Mouse (Mus musculus): ENCODE data around the gene Slc4a11. TPM values are rescaled to one million over a fixed set of nuclear protein-coding genes. Genes with fewer than 3 reads are reported as not detected.

Gene Slc4a11
- 1.1 and 1.4 TPM in 2 replicates for polyA plus RNA-seq (2016; fragmentation: Nextera tagmentation; extraction: Ambion mirVana)

GRCm38 (mm10) chr2:130697153-130697810 lies at the start of gene Slc4a11:
Gene Slc4a11 (minus strand): TSS chr2:130697519.
- peaks cover 5% of the 10 kb centered on the region; the same call in 1 of the 2 replicates for H3K4me1 ChIP-seq (replicated peaks)
- peak within 1 kb of the TSS; percentile 98 for H3K4me2 ChIP-seq
- H3K9ac ChIP-seq (replicated peaks): peak within 1 kb of the TSS; percentile 59
- peak within 1 kb of the TSS; percentile 63 for H3K4me3 ChIP-seq (replicated peaks)
- H3K27me3 ChIP-seq: peaks cover 66% of the 10 kb centered on the region
- under 1% methylated on average over 65 of the region's 65 CpGs for WGBS
- H3K36me3 ChIP-seq: no peaks in the 10 kb centered on the region
- H3K9me3 ChIP-seq: no peaks in the 10 kb centered on the region
- H3K27ac ChIP-seq: no peak within 1 kb of the TSS
- peak; percentile 80; the same call in 1 of the 2 replicates for ATAC-seq (ENCODE audit: insufficient number of reproducible peaks, insufficient read depth, low FRiP score, low TSS enrichment, low read depth)

- no peak overlapping the region for H3K4me2 ChIP-seq
- no peaks in the 10 kb centered on the region for H3K27me3 ChIP-seq
- no peak overlapping the region for H3K9ac ChIP-seq (replicated peaks)
- H3K27ac ChIP-seq: no peak overlapping the region
- no peak overlapping the region for H3K4me3 ChIP-seq (replicated peaks)
- 0 out of 2 replicates have a peak, but pooled peaks cover 5% of the 10 kb centered on the region for H3K9me3 ChIP-seq
- ATAC-seq (ENCODE audit: insufficient number of reproducible peaks, insufficient read depth, low FRiP score, low TSS enrichment, low read depth): no peak
- H3K4me1 ChIP-seq (replicated peaks): no peaks in the 10 kb centered on the region
- 87% methylated on average over 1 of the region's 1 CpGs for WGBS
- H3K36me3 ChIP-seq: peaks cover 96% of the 10 kb centered on the region
These were observed 46.3 kb upstream of the Slc4a11 start for GRCm38 (mm10) chr2:130743576-130743975.

- H3K9ac ChIP-seq (replicated peaks): no peak overlapping the region
- no peaks in the 10 kb centered on the region for H3K4me1 ChIP-seq (replicated peaks)
- H3K9me3 ChIP-seq: 0 out of 2 replicates have a peak, but pooled peaks cover 5% of the 10 kb centered on the region
- H3K36me3 ChIP-seq: peaks cover 98% of the 10 kb centered on the region
- no peak overlapping the region for H3K4me2 ChIP-seq
- no peak overlapping the region for H3K4me3 ChIP-seq (replicated peaks)
- no peak for ATAC-seq (ENCODE audit: insufficient number of reproducible peaks, insufficient read depth, low FRiP score, low TSS enrichment, low read depth)
- WGBS: 69% methylated on average over 4 of the region's 4 CpGs
- no peak overlapping the region for H3K27ac ChIP-seq
- no peaks in the 10 kb centered on the region for H3K27me3 ChIP-seq
These were observed 42.8 kb upstream of the Slc4a11 start for GRCm38 (mm10) chr2:130740096-130740495.

DNA sequence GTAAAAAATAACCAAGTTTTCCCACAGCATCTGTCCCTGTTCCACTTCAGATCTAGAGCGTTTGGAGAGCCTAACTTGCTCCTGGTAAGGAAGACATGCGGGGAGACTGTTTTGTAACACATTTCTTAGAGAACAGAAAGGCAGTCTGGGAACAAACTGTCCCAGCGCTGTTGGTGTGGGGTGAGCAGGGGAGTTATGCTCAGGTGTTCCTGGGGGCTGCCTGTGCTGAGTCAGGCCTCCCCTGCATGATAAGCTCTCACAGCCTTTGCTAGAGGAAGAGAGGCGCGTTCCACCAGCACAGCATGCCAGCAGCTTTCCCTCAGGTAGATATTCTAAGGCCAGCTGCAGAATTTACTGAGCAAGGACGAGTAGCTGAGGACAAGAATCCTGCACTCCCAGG lies 40.7 kb upstream of the Slc4a11 start:
- Histone ChIP-seq H3K27me3 (no peaks in the 10 kb centered on the region), H3K9ac (replicated peaks) (no peak overlapping the region), H3K36me3 (peaks cover 98% of the 10 kb centered on the region), H3K9me3 (no peaks in the 10 kb centered on the region), H3K27ac (no peak overlapping the region), H3K4me2 (no peak overlapping the region), H3K4me3 (replicated peaks) (no peak overlapping the region), H3K4me1 (replicated peaks) (no peaks in the 10 kb centered on the region)
- 81% methylated on average over 6 of the region's 6 CpGs for WGBS
- ATAC-seq (ENCODE audit: insufficient number of reproducible peaks, insufficient read depth, low FRiP score, low TSS enrichment, low read depth): no peak

GRCm38 (mm10) chr2:130735281-130735680 lies 38.0 kb upstream of the Slc4a11 start:
- WGBS: 80% methylated on average over 5 of the region's 5 CpGs
- Histone ChIP-seq H3K27ac (no peak overlapping the region), H3K4me2 (no peak overlapping the region), H3K9me3 (no peaks in the 10 kb centered on the region), H3K27me3 (no peaks in the 10 kb centered on the region), H3K9ac (replicated peaks) (no peak overlapping the region), H3K4me1 (replicated peaks) (no peaks in the 10 kb centered on the region), H3K4me3 (replicated peaks) (no peak overlapping the region), H3K36me3 (peaks cover 95% of the 10 kb centered on the region)
- no peak for ATAC-seq (ENCODE audit: insufficient number of reproducible peaks, insufficient read depth, low FRiP score, low TSS enrichment, low read depth)

- H3K9ac ChIP-seq (replicated peaks): no peak overlapping the region
- H3K4me2 ChIP-seq: no peak overlapping the region
- no peak overlapping the region for H3K4me3 ChIP-seq (replicated peaks)
- WGBS: 91% methylated on average over 2 of the region's 3 CpGs
- no peaks in the 10 kb centered on the region for H3K4me1 ChIP-seq (replicated peaks)
- peaks cover 95% of the 10 kb centered on the region for H3K36me3 ChIP-seq
- H3K27ac ChIP-seq: no peak overlapping the region
- no peaks in the 10 kb centered on the region for H3K27me3 ChIP-seq
- H3K9me3 ChIP-seq: no peaks in the 10 kb centered on the region
- ATAC-seq (ENCODE audit: insufficient number of reproducible peaks, insufficient read depth, low FRiP score, low TSS enrichment, low read depth): no peak
These were observed 36.1 kb upstream of the Slc4a11 start for GRCm38 (mm10) chr2:130733444-130733843.

- Histone ChIP-seq H3K27ac (no peak overlapping the region), H3K4me3 (replicated peaks) (no peak overlapping the region), H3K36me3 (peaks cover 95% of the 10 kb centered on the region), H3K4me1 (replicated peaks) (no peaks in the 10 kb centered on the region), H3K4me2 (no peak overlapping the region), H3K9ac (replicated peaks) (no peak overlapping the region), H3K27me3 (no peaks in the 10 kb centered on the region), H3K9me3 (no peaks in the 10 kb centered on the region)
- WGBS: 56% methylated on average over 5 of the region's 5 CpGs
- ATAC-seq (ENCODE audit: insufficient number of reproducible peaks, insufficient read depth, low FRiP score, low TSS enrichment, low read depth): no peak
These were observed 34.5 kb upstream of the Slc4a11 start for GRCm38 (mm10) chr2:130731855-130732254.

- Histone ChIP-seq H3K36me3 (peaks cover 95% of the 10 kb centered on the region), H3K4me3 (replicated peaks) (no peak overlapping the region), H3K4me1 (replicated peaks) (no peaks in the 10 kb centered on the region), H3K9ac (replicated peaks) (no peak overlapping the region), H3K4me2 (no peak overlapping the region), H3K9me3 (no peaks in the 10 kb centered on the region), H3K27ac (no peak overlapping the region), H3K27me3 (no peaks in the 10 kb centered on the region)
- 90% methylated on average over 9 of the region's 9 CpGs for WGBS
- no peak for ATAC-seq (ENCODE audit: insufficient number of reproducible peaks, insufficient read depth, low FRiP score, low TSS enrichment, low read depth)
These were observed 33.4 kb upstream of the Slc4a11 start for GRCm38 (mm10) chr2:130730746-130731145.

GRCm38 (mm10) chr2:130728906-130729585 lies 31.7 kb upstream of the Slc4a11 start:
- Histone ChIP-seq H3K36me3 (peaks cover 95% of the 10 kb centered on the region), H3K27me3 (no peaks in the 10 kb centered on the region), H3K4me1 (replicated peaks) (no peaks in the 10 kb centered on the region), H3K4me2 (no peak overlapping the region), H3K9ac (replicated peaks) (no peak overlapping the region), H3K27ac (no peak overlapping the region), H3K4me3 (replicated peaks) (no peak overlapping the region), H3K9me3 (no peaks in the 10 kb centered on the region)
- no peak for ATAC-seq (ENCODE audit: insufficient number of reproducible peaks, insufficient read depth, low FRiP score, low TSS enrichment, low read depth)
- 93% methylated on average over 2 of the region's 2 CpGs for WGBS

- WGBS: 90% methylated on average over 1 of the region's 1 CpGs
- Histone ChIP-seq H3K9me3 (no peaks in the 10 kb centered on the region), H3K27me3 (no peaks in the 10 kb centered on the region), H3K9ac (replicated peaks) (no peak overlapping the region), H3K4me1 (replicated peaks) (no peaks in the 10 kb centered on the region), H3K27ac (no peak overlapping the region), H3K36me3 (peaks cover 95% of the 10 kb centered on the region), H3K4me3 (replicated peaks) (no peak overlapping the region), H3K4me2 (no peak overlapping the region)
- no peak for ATAC-seq (ENCODE audit: insufficient number of reproducible peaks, insufficient read depth, low FRiP score, low TSS enrichment, low read depth)
These were observed 30.4 kb upstream of the Slc4a11 start for GRCm38 (mm10) chr2:130727752-130728151.

DNA sequence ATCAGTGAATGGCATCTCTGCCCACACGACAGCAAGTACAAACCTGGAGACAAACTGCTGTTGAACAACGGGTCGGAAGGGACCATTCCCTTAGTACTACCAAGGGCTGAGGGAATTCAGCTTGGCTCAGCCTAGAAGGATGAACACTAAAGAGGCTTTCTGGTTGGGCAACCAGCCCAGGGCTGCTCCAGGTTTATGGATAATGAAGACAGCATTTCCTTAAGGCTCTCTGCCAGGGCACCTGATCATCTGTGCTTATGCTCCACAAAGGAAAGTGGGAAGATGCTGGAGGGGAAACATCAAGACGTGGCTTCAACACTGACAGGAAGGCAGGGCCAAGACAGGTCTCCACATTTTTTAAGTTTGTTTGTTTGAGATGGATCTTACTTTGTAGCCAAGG lies 27.1 kb upstream of the Slc4a11 start:
- H3K9me3 ChIP-seq: no peaks in the 10 kb centered on the region
- WGBS: 92% methylated on average over 4 of the region's 4 CpGs
- H3K9ac ChIP-seq (replicated peaks): no peak overlapping the region
- H3K36me3 ChIP-seq: peaks cover 86% of the 10 kb centered on the region
- no peak overlapping the region for H3K4me3 ChIP-seq (replicated peaks)
- no peak overlapping the region for H3K4me2 ChIP-seq
- no peak overlapping the region for H3K27ac ChIP-seq
- no peaks in the 10 kb centered on the region for H3K4me1 ChIP-seq (replicated peaks)
- no peak for ATAC-seq (ENCODE audit: insufficient number of reproducible peaks, insufficient read depth, low FRiP score, low TSS enrichment, low read depth)
- no peaks in the 10 kb centered on the region for H3K27me3 ChIP-seq
